Mouse (Mus musculus): Measurements from ENCODE around the gene Hmgb1. TPM values are rescaled to one million over a fixed set of nuclear protein-coding genes. Genes with fewer than 3 reads are reported as not detected.

Gene Hmgb1
- polyA plus RNA-seq (2017; shearing (Covaris generic)), result 1,000 to 10,000 TPM in 1 of 2 experiments, 100 to 1,000 TPM in 1; 402 to 1,098 TPM

GRCm38 (mm10) chr5:149184104-149184843, at the start of gene Hmgb1, which contains the start of gene Uspl1:
TSS of gene Hmgb1 (minus strand) at chr5:149184489.
TSS of gene Uspl1 (plus strand) at chr5:149184350.
- peak; percentile 84 for ATAC-seq

GRCm38 (mm10) chr5:149229619-149230339, 45.5 kb upstream of the Hmgb1 start:
- ATAC-seq, result no peak

GRCm38 (mm10) chr5:149228700-149229618, 44.7 kb upstream of the Hmgb1 start:
- peak; percentile 99 for ATAC-seq

GRCm38 (mm10) chr5:149224666-149225065, 40.4 kb upstream of the Hmgb1 start:
- no peak for ATAC-seq

DNA sequence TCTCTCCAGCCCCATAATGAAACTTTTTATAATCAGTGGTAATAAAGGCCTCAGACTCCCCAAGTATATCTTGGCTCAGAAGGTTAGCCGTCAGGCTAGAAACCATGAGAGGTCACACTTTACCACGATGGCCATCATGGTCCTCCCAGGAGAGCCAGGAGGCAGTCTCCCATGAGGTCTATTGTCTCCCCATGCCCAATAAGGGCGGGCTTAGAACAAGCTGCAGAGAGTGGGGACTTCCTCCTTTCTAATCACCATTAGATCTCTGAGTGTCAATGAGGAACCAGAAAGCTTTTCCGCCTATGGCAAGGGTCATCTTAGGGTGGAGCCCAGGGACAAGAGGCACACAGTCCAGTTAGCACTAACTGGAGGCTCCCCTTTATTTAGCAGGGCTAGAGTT, 37.1 kb upstream of the Hmgb1 start:
- ATAC-seq, result no peak

DNA sequence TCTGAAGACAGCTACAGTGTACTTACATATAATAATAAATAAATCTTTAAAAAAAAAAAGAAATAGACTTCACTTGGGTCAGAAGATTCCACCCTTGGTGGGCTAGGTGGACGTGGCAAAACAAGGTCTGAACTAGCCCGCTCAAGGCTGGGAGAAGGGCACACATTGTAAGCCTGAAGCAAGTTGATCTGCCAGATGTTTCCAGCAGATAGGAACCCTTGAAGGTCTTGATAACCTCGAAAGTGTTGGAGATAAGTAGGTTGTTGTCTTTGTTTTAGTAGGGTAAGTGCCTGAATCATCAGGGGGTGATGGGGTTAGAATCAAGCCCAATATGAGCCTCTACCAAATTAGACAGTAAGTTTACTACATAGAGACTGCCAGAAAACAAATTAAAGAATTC, 35.2 kb upstream of the Hmgb1 start:
- no peak for ATAC-seq

DNA sequence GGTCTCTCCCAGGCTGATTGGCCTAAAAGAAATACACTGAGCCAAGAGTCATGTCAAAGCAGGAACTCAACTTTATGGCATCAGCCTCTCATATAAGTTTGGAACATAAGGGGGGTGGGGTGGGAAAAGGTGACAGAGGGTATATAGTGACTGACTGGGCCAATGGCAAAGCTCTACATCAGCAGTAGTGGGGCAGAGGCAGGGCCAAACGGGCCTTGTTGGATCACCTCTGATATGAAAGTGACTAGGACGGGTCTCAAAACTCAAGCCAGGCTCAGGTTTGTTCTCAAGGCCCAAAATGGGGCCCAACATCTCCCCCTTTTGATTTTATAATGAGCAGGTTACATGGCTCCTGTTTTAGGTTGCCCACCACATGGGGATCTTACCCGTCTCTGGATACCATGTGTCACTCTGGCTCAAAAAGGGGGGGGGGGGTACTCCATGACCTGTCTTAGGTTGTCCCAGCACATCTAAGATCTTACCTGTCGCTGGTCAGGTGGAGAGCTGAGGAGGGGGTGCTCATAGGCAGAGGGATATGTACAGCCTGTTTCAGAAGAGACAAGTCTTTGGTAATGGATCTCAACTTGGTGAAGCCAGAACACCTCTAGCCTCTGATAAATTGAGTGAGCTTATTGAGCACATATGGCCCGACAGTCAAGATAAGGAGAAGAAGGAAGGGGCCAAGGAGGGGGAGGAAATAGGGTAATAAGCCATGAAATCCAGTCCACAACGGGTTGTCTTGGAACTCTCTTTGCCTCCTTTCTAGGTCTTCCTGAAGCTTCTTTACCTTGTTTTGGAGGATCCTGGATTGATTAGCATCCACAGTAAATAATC, 33.5 kb upstream of the Hmgb1 start:
- no peak for ATAC-seq

- ATAC-seq, result no peak
Measured at GRCm38 (mm10) chr5:149215540-149215939, 31.3 kb upstream of the Hmgb1 start.

DNA sequence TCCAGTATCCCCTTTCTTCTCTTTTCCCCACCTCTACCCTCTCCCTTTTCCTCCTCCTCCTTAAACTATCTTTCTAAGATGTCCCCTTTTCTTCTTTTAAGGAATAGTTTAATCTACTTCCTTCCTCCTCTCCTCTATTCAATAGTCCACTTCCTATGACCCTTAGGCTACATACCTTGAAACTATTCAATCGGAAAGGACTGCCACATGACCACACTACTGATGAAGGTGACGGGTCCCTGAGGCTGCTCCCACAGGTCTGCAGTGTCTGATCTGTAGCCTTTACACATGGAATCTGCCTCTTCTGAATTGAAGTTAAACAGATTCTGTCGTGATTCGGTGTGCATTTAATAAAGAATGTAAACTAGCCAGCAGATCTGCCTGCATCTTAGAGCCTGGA, 28.5 kb upstream of the Hmgb1 start:
- ATAC-seq, result no peak

DNA sequence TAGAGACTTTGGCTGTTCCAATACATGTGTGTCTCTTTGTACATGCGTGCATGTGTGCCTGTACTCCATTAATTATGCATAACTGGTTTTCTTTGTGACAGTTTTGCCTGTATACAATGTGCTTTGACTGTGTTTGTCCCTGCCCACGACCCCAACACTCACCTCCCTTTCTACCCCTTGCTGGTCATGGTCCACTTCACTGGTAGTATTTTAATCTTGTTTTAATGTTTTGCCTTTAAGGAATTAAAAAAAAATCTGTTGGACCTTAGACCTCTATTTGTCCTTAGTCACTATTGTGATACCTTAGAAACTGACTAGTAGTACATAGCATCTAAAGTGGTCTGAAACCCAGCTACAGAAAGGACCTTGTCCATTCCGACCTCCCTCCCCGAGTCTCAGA, 26.8 kb upstream of the Hmgb1 start:
- ATAC-seq, result no peak

- no peak for ATAC-seq
Measured at GRCm38 (mm10) chr5:149209328-149209727, 25.0 kb upstream of the Hmgb1 start.

- no peak for ATAC-seq
Measured at GRCm38 (mm10) chr5:149208776-149209175, 24.5 kb upstream of the Hmgb1 start.

GRCm38 (mm10) chr5:149207661-149208060, 23.4 kb upstream of the Hmgb1 start:
- no peak for ATAC-seq

DNA sequence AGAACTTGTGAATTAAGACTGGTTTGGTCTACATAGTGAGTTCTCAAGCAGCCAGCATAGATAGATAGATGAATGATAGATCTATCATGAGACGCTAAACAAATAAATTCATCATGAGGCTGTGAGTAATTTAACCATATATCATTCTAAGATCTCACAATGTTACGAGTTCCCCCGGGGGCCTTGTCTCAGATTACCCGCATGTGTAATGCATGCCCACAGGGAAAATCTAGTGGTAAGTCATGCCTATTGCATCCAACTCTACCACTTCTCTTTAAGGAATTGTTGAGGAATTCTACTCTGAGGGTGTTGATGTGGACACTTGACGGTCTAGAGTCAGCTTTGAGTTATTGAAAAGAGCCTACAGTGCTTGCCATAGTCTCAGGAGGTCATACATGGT, 22.0 kb upstream of the Hmgb1 start:
- no peak for ATAC-seq

GRCm38 (mm10) chr5:149205265-149205664, 21.0 kb upstream of the Hmgb1 start:
- no peak for ATAC-seq

DNA sequence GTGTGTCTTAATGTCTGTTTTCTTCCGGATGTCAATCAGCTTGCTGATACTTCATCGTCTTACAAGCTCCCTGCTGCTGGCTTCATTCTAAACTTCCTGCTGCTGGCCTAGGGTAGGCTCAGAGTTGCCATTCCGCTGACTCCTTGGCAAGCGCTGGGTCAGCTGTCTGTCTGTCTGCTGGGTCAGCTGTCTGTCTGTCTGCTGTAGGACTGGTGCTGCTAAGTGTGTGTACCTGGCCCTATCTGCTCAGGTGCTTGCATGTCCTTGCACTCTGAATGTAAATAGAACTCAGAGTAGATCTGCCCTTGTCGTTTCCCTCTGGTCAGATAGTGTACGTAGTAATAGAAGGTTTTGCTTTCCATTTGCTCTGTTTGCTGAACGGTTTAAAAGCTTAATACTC, 20.5 kb upstream of the Hmgb1 start:
- no peak for ATAC-seq

- no peak for ATAC-seq
Measured at GRCm38 (mm10) chr5:149203796-149204375, 19.6 kb upstream of the Hmgb1 start.

- no peak for ATAC-seq
Measured at GRCm38 (mm10) chr5:149202941-149203340, 18.7 kb upstream of the Hmgb1 start.

DNA sequence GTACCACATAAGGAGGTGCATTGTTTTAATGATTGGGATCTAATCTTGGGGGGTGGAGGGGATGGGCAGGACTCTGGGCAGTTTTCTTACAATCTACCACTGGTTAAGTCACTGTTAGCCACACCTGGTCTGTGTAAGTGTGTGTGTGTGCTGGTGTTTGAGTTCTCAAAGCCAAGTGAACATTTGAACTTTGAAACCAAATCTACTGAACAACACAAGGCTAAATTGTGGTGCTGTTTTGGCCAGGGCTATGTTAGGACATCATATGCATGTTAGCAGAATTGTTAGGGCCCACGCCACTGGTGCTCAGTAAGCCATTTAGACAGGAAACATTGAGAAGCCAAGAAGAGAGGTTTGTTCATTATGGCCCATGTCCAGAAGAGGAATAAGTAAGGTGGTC, 14.5 kb upstream of the Hmgb1 start:
- ATAC-seq, result no peak

DNA sequence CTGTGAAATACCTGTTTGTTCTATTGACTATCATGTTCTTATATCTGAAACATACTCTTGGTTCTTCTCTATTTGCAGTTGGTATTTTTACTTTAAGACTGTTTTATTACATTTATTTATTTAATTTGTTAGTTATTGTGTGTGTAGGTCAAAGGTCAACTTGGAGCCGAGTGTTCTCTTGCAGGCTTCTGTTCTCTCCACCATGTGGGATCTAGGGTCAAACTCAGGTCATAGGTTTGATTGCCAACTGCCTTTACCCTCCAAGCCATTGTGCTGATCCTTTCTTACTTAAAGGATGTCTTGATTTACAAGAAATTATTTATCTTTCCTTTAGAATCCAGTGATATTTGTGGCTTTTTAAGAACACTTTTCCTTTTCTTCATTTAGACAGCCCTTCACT, 12.3 kb upstream of the Hmgb1 start:
- no peak for ATAC-seq

DNA sequence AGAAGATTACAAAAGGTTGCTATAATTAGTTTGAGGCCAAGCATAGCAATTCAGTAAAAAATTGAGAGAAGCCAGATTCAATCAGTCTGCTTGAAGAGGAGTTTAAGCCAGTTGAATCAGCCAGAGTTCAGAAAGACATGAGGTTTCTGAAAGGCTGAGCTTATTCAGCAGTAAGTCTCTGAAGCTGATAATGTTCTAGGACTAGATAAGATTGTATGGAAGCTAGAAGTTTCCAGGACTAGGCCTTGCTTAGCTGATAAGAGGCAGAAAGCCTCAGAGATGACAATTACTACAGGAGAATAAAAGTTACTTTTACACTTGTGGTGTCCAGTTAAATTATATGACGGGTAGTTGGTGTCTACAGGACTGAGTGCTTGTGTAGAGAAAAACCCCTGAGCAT, 5.9 kb upstream of the Hmgb1 start:
- no peak for ATAC-seq

DNA sequence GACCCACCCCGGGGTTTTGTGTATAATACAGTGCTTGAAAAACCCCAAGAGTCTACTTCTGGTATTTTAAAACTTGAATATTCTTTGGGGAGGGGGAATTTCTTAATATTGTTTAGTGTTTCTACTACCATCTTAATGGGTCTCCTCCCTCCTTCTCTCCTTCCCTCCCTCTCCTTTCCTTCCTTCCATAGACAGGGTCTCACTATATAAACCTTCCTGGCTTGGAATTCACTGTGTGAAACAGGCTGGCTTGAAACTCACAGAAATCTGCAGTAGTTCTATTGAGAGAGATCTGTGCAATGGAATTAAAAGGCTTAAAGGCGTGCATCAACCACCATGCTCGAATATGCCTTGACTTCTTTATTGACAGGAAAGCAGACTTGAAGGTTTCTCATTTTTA, 1.5 kb upstream of the Hmgb1 start:
- no peak for ATAC-seq

Measured in activated CD4-positive, CD25-positive, alpha-beta regulatory T cell, adult 4 months (primary cell).